Mouse (Mus musculus) ES-E14 (cell line): ENCODE measurements at regions not wholly inside any gene's neighbourhood (a gene's known extent, or its start where the extent isn't known, plus 50 kb on each side); places are given as distances from the start of the nearest gene placed in this dataset.

Experiments used
- DNase-seq: peaks from one replicate; pipeline ENCODE4 v3.0.0-alpha.2; 2013; ENCODE audit warnings: low read depth, low spot score
- H3K27ac ChIP-seq: 2 replicates; pipeline ENCODE4 v1.5.1; 2012; ENCODE audit warnings: low read depth, mild to moderate bottlenecking, low read length, moderate library complexity, mixed read lengths; ENCODE audit not compliant: poor library complexity, insufficient read depth, severe bottlenecking
- H3K36me3 ChIP-seq: 2 replicates; pipeline ENCODE4 v1.6.1; 2012; ENCODE audit warnings: mild to moderate bottlenecking, low read length, moderate library complexity, mixed read lengths; ENCODE audit not compliant: control insufficient read depth, poor library complexity, insufficient read depth, severe bottlenecking
- H3K4me1 ChIP-seq, 2 experiments: fragments of 150-350 bp in 1 of 2; sonication (generic) in 1 of 2; 2 replicates each; pipeline ENCODE4 v1.6.1; 2012; ENCODE audit warnings: low read length in 2 of 2, mild to moderate bottlenecking in 1 of 2, mixed read lengths in 1 of 2; ENCODE audit not compliant: control insufficient read depth in 2 of 2, insufficient read depth in 2 of 2, poor library complexity in 1 of 2
- H3K4me3 ChIP-seq, 2 experiments: fragments of 150-350 bp in 1 of 2; sonication (generic) in 1 of 2; 2 replicates each; pipeline ENCODE4 v1.5.1; 2012; ENCODE audit warnings: low read length in 2 of 2, low read depth in 1 of 2, mild to moderate bottlenecking in 1 of 2, mixed read lengths in 1 of 2; ENCODE audit not compliant: insufficient read depth in 1 of 2, poor library complexity in 1 of 2, severe bottlenecking in 1 of 2
- H3K9ac ChIP-seq: 2 replicates; pipeline ENCODE4 v1.6.1; 2012; ENCODE audit warnings: low read depth, mild to moderate bottlenecking, low read length, mixed read lengths; ENCODE audit not compliant: poor library complexity, insufficient read depth, severe bottlenecking
- H3K9me3 ChIP-seq: fragments of 150-350 bp; sonication (generic); 2 replicates; pipeline ENCODE4 v1.6.1; 2012; ENCODE audit warnings: low read depth, mild to moderate bottlenecking, low read length; ENCODE audit not compliant: control insufficient read depth, insufficient read depth
- CHD2 ChIP-seq: IDR thresholded peaks from 2 replicates; pipeline ENCODE4 v1.6.1; 2014; ENCODE audit warnings: mild to moderate bottlenecking, low read depth, low read length, inconsistent platforms
- HCFC1 ChIP-seq: IDR thresholded peaks from 2 replicates; pipeline ENCODE4 v1.6.1; 2012; ENCODE audit warnings: low read length, inconsistent platforms, borderline replicate concordance; ENCODE audit not compliant: insufficient read depth
- MAFK ChIP-seq: IDR thresholded peaks from 2 replicates; pipeline ENCODE4 v1.6.1; 2014; ENCODE audit warnings: mild to moderate bottlenecking, low read depth, low read length, inconsistent platforms; ENCODE audit not compliant: insufficient read depth
- ZC3H11A ChIP-seq: IDR thresholded peaks from 2 replicates; pipeline ENCODE4 v1.6.1; 2012; ENCODE audit warnings: low read depth, mild to moderate bottlenecking, inconsistent platforms, low read length, borderline replicate concordance
- ZNF384 ChIP-seq: IDR thresholded peaks from 2 replicates; pipeline ENCODE4 v1.6.1; 2012; ENCODE audit warnings: low read depth, low read length, inconsistent platforms
- in situ Hi-C, 2 experiments: fragments of 600-800 bp; cut with MboI; formaldehyde crosslinking; loops; one replicate each; pipeline ENCODE4 v1.15.1; 2025; ENCODE audit warnings: low sequenced_read_pairs in 2 of 2, inconsistent platforms in 1 of 2; ENCODE audit not compliant: unreplicated experiment in 2 of 2

GRCm38 (mm10) chr13:97439216-97439979, 198.5 kb downstream of the Enc1 start:
- 0 out of 2 replicates have a peak, but pooled peaks have one; percentile 8 for TF ChIP-seq ZC3H11A
- TF ChIP-seq HCFC1: no peak
- H3K9ac ChIP-seq: peak overlapping the region; percentile 60; the same call in 1 of the 2 replicates
- peak overlapping the region; percentile 46; the same call in 1 of the 2 replicates for H3K27ac ChIP-seq
- H3K4me3 ChIP-seq: peak overlapping the region; percentile 18 to 29; a peak in 3 of 4 replicates
- H3K4me1 ChIP-seq: peaks cover 17 to 33% of the 10 kb centered on the region in 2 experiments
- no peaks in the 10 kb centered on the region for H3K36me3 ChIP-seq
- DNase-seq: no peak
- in situ Hi-C loops: no loop called here
- H3K9me3 ChIP-seq: no peaks in the 10 kb centered on the region

DNA sequence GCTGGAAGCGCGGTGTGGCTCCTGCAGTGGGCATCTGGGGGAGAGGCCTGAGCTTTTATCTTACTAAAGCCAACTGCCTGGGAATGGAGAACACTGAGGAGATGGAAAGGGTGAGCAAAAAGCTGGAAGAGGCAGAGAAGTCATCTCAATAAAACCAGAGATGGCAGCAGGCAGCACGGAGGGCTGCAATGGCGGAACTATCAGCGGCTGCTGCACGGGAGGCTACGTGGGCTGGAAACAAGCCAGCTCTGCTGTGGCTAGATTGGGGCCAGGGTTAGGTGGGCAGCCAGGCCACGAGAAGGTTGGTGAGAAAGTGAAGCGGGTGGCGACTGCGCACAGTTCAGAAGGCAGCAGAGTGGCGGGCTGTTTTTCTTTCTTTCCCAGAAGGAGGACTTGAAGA, 197.8 kb downstream of the Enc1 start:
- in situ Hi-C loops: no loop called here
- H3K4me1 ChIP-seq: peaks cover 20 to 35% of the 10 kb centered on the region in 2 experiments
- no peaks in the 10 kb centered on the region for H3K9me3 ChIP-seq
- no peaks in the 10 kb centered on the region for H3K36me3 ChIP-seq
- peak overlapping the region; percentile 18 to 29 for H3K4me3 ChIP-seq
- peak overlapping the region; percentile 17; the same call in 1 of the 2 replicates for H3K27ac ChIP-seq
- DNase-seq: no peak
- peak overlapping the region; percentile 60 for H3K9ac ChIP-seq
- TF ChIP-seq ZNF384: no peak
- TF ChIP-seq CHD2: no peak
- no peak for TF ChIP-seq HCFC1
- no peak for TF ChIP-seq MAFK
- no peak for TF ChIP-seq ZC3H11A

- Histone ChIP-seq H3K36me3 (no peaks in the 10 kb centered on the region), H3K27ac (no peak overlapping the region), H3K9me3 (no peaks in the 10 kb centered on the region), H3K4me1 (peaks cover 23 to 37% of the 10 kb centered on the region in 2 experiments), H3K4me3 (no peak overlapping the region), H3K9ac (no peak overlapping the region)
- in situ Hi-C loops: no loop called here
- TF ChIP-seq HCFC1 (no peak), ZC3H11A (no peak), MAFK (no peak), ZNF384 (no peak), CHD2 (no peak)
- DNase-seq: no peak
Observed at GRCm38 (mm10) chr13:97438277-97438676, 197.4 kb downstream of the Enc1 start.

GRCm38 (mm10) chr13:97436719-97437350, 195.9 kb downstream of the Enc1 start:
- Histone ChIP-seq H3K9ac (peak overlapping the region; percentile 10; the same call in 1 of the 2 replicates), H3K4me3 (peak overlapping the region; percentile 18 to 47; a peak in 2 of 4 replicates)
- no peak for TF ChIP-seq MAFK
- no peak for TF ChIP-seq CHD2
- no peak for TF ChIP-seq ZNF384
- no peak for TF ChIP-seq HCFC1
- TF ChIP-seq ZC3H11A: no peak

More at GRCm38 (mm10) chr13:97436719-97437350, 195.9 kb downstream of the Enc1 start:
- no peak for DNase-seq
- Histone ChIP-seq H3K4me1 (peaks cover 23 to 33% of the 10 kb centered on the region in 2 experiments), H3K9me3 (no peaks in the 10 kb centered on the region), H3K36me3 (no peaks in the 10 kb centered on the region), H3K27ac (peak overlapping the region; percentile 86; the same call in 1 of the 2 replicates)
- in situ Hi-C loops: no loop called here
